ENCODE assay signal across 22 mouse cellular contexts in genomic region chr10:90235273-90235672, GRCm38 (mm10).
DNase-seq lines count a peak whose midpoint lies in the region; ATAC-seq and TF ChIP-seq lines count a peak whose summit lies in the region.
"Had no signal": no experiment of that assay in that cellular context is flagged by ENCODE, and none has a peak within 500 bp of the region (broad histone marks: within the 10 kb centered on the region; RNA-seq: fewer than 3 reads in every experiment).

No protein-coding gene starts in this region.

- DNase-seq in embryonic facial prominence, embryonic 11.5 days (ENCODE audit: low spot score): peak; percentile 14
- DNase-seq in embryonic facial prominence, embryonic 10.5 days (ENCODE audit: low spot score): no peak
- DNase-seq in layer of hippocampus, adult 2 months (ENCODE audit: low spot score in 2 of 2): no peak
- no peak for DNase-seq in layer of hippocampus, adult 18-20 months (ENCODE audit: low spot score in 2 of 2)
- DNase-seq in MEL (ENCODE audit: low read depth, low spot score): peak; percentile 3
- no peak for DNase-seq in cerebellum, postnatal 25 days
- DNase-seq: adrenal gland, postnatal 36 days; cerebellum, postnatal 36 days; gastrocnemius, postnatal 14 days; heart, postnatal 36 days; layer of hippocampus, adult 9-11 months; liver; thymus, adult 2 months had no signal

- no peaks in the 10 kb centered on the region for H3K79me2 ChIP-seq in MEL (ENCODE audit: control insufficient read depth, insufficient read depth, low read length, poor library complexity)

- no peak overlapping the region for H3K27ac ChIP-seq in embryonic facial prominence, embryonic 11.5 days (replicated peaks; ENCODE audit: low read depth, low read length)
- no peak overlapping the region for H3K27ac ChIP-seq in embryonic facial prominence, embryonic 10.5 days (replicated peaks)
- H3K27ac ChIP-seq in layer of hippocampus, adult 2 months: no peak overlapping the region
- H3K27ac ChIP-seq in MEL (ENCODE audit: control insufficient read depth, low read depth, low read length): no peak overlapping the region
- H3K27ac ChIP-seq: lung, embryonic 15.5 days; neural tube, embryonic 13.5 days had no signal

- TF ChIP-seq EP300 in MEL (IDR thresholded peaks at IDR 0.05; ENCODE audit: low read depth in 1 of 2, low read length in 2 of 2): no peak

- no peaks in the 10 kb centered on the region for H3K4me1 ChIP-seq in embryonic facial prominence, embryonic 11.5 days (ENCODE audit: control insufficient read depth, insufficient read depth, low read length)
- H3K4me1 ChIP-seq in embryonic facial prominence, embryonic 10.5 days: no peaks in the 10 kb centered on the region
- H3K4me1 ChIP-seq in MEL (ENCODE audit: control insufficient read depth in 1 of 2, insufficient read depth in 2 of 2, low read length in 2 of 2): no peaks in the 10 kb centered on the region
- H3K4me1 ChIP-seq: heart, embryonic 12.5 days; lung, embryonic 15.5 days; megakaryocyte, embryonic 14.5 days; neural tube, embryonic 13.5 days had no signal

- WGBS in embryonic facial prominence, embryonic 11.5 days: 70% methylated on average over 3 of the region's 3 CpGs
- WGBS in embryonic facial prominence, embryonic 10.5 days: 73% methylated on average over 3 of the region's 3 CpGs

- H3K9ac ChIP-seq in embryonic facial prominence, embryonic 11.5 days (replicated peaks; ENCODE audit: low read length): no peak overlapping the region
- H3K9ac ChIP-seq in MEL (ENCODE audit: control insufficient read depth, low read depth, low read length, poor library complexity, severe bottlenecking): no peak overlapping the region
- H3K9ac ChIP-seq: heart, embryonic 12.5 days; lung, embryonic 15.5 days; neural tube, embryonic 13.5 days had no signal

- no peak for ATAC-seq in embryonic facial prominence, embryonic 11.5 days (replicated peaks; ENCODE audit: insufficient number of reproducible peaks, low FRiP score, low TSS enrichment, low read depth)
- 0 out of 2 replicates have a peak, but pooled peaks have one; percentile 42 for ATAC-seq in megakaryocyte progenitor cell, adult 5-6 weeks (replicated peaks; ENCODE audit: poor library complexity)
- ATAC-seq in erythroblast, adult 5-6 weeks (replicated peaks; ENCODE audit: low FRiP score, poor library complexity, severe bottlenecking): no peak
- ATAC-seq: activated CD4-positive, CD25-positive, alpha-beta regulatory T cell, adult 4 months; forebrain, embryonic 16.5 days had no signal

- peak; percentile 59 for TF ChIP-seq CTCF in layer of hippocampus, adult 2 months (conservative IDR thresholded peaks at IDR 0.05)
- TF ChIP-seq CTCF in MEL (IDR thresholded peaks at IDR 0.05 in 2 of 3, conservative IDR thresholded peaks at IDR 0.05 in 1 of 3; ENCODE audit: control insufficient read depth in 1 of 3, insufficient read depth in 1 of 3, low read depth in 2 of 3, low read length in 3 of 3, poor library complexity in 1 of 3, severe bottlenecking in 1 of 3): peak in 2 of 3 experiments; percentile 5 to 30; a peak in 2 of 6 replicates

- H3K27me3 ChIP-seq in embryonic facial prominence, embryonic 11.5 days (ENCODE audit: control insufficient read depth, insufficient read depth, low read length): no peaks in the 10 kb centered on the region
- no peaks in the 10 kb centered on the region for H3K27me3 ChIP-seq in embryonic facial prominence, embryonic 10.5 days (replicated peaks; ENCODE audit: low read depth, poor library complexity, severe bottlenecking)
- H3K27me3 ChIP-seq in MEL (ENCODE audit: control insufficient read depth in 1 of 2, insufficient read depth in 2 of 2, low read length in 2 of 2): no peaks in the 10 kb centered on the region
- H3K27me3 ChIP-seq: heart, embryonic 12.5 days; lung, embryonic 15.5 days; megakaryocyte, embryonic 14.5 days; neural tube, embryonic 13.5 days had no signal

- no peak for TF ChIP-seq POLR2A in MEL (IDR thresholded peaks at IDR 0.05; ENCODE audit: control insufficient read depth in 1 of 2, insufficient read depth in 1 of 2, low read depth in 1 of 2, low read length in 2 of 2, poor library complexity in 1 of 2)

- TF ChIP-seq RAD21 in MEL (IDR thresholded peaks at IDR 0.05; ENCODE audit: low read depth, low read length): peak; percentile 14

- H3K4me3 ChIP-seq in embryonic facial prominence, embryonic 11.5 days (ENCODE audit: low read depth, low read length): no peak overlapping the region
- no peak overlapping the region for H3K4me3 ChIP-seq in embryonic facial prominence, embryonic 10.5 days
- no peak overlapping the region for H3K4me3 ChIP-seq in layer of hippocampus, adult 2 months
- H3K4me3 ChIP-seq in MEL (ENCODE audit: control insufficient read depth in 1 of 2, insufficient read depth in 1 of 2, low read depth in 2 of 2, low read length in 2 of 2): no peak overlapping the region
- H3K4me3 ChIP-seq: heart, embryonic 12.5 days; lung, embryonic 15.5 days; megakaryocyte, embryonic 14.5 days; neural tube, embryonic 13.5 days had no signal

- H3K36me3 ChIP-seq in embryonic facial prominence, embryonic 11.5 days (replicated peaks; ENCODE audit: control insufficient read depth, insufficient read depth, low read depth, low read length): no peaks in the 10 kb centered on the region
- no peaks in the 10 kb centered on the region for H3K36me3 ChIP-seq in embryonic facial prominence, embryonic 10.5 days (replicated peaks)
- no peaks in the 10 kb centered on the region for H3K36me3 ChIP-seq in MEL (ENCODE audit: control insufficient read depth in 1 of 2, insufficient read depth in 2 of 2, low read length in 2 of 2)
- H3K36me3 ChIP-seq: G1E; heart, embryonic 12.5 days; lung, embryonic 15.5 days; neural tube, embryonic 13.5 days had no signal

- H3K4me2 ChIP-seq in embryonic facial prominence, embryonic 11.5 days (ENCODE audit: low read depth, low read length): no peak overlapping the region
- H3K4me2 ChIP-seq: heart, embryonic 12.5 days; lung, embryonic 15.5 days; neural tube, embryonic 13.5 days had no signal

- no peaks in the 10 kb centered on the region for H3K9me3 ChIP-seq in embryonic facial prominence, embryonic 11.5 days (replicated peaks; ENCODE audit: control insufficient read depth, low read length)
- 0 out of 2 replicates have a peak, but pooled peaks cover 2% of the 10 kb centered on the region for H3K9me3 ChIP-seq in embryonic facial prominence, embryonic 10.5 days
- H3K9me3 ChIP-seq in MEL (replicated peaks; ENCODE audit: insufficient read depth, low read length): no peaks in the 10 kb centered on the region
- H3K9me3 ChIP-seq: lung, embryonic 15.5 days had no signal

TF ChIP-seq in MEL, 35 proteins besides CTCF, POLR2A, EP300 and RAD21:
- TF ChIP-seq SMC3 (IDR thresholded peaks at IDR 0.05; ENCODE audit: low read depth, low read length) (peak; percentile 26; the same call in 1 of the 2 replicates), MAX (IDR thresholded peaks at IDR 0.05; ENCODE audit: low read length) (no peak), MAZ (IDR thresholded peaks at IDR 0.05; ENCODE audit: low read depth, low read length) (no peak)
TF ChIP-seq in MEL: peak in this region for 1.

Comparison
In these comparisons a context has a peak if more than half of its experiments do, and no peak if none do; other contexts are left out.
1. DNase-seq: peak in embryonic facial prominence, embryonic 11.5 days (single experiment) and MEL (single experiment); none in embryonic facial prominence, embryonic 10.5 days (single experiment), layer of hippocampus, adult 2 months (0 of 2), layer of hippocampus, adult 18-20 months (0 of 2) and cerebellum, postnatal 25 days (0 of 2).